8 mouse cellular contexts compared by ENCODE assay signal in genomic region chr4:135205711-135206600, GRCm38 (mm10).
A peak's percentile ranks its signal among the peaks of the same experiment; 100 is the strongest.
DNase-seq lines count a peak whose midpoint lies in the region; ATAC-seq and TF ChIP-seq lines count a peak whose summit lies in the region.

No protein-coding gene starts in this region.

- H3K27me3 ChIP-seq in forebrain, postnatal 0 days (ENCODE audit: insufficient read depth, low read length): peaks cover 17% of the 10 kb centered on the region
- peaks cover 33% of the 10 kb centered on the region for H3K27me3 ChIP-seq in lung, embryonic 15.5 days

- 4% methylated on average over 47 of the region's 47 CpGs for whole genome bisulfite sequencing in forebrain, postnatal 0 days
- WGBS in lung, embryonic 15.5 days: 2% methylated on average over 40 of the region's 47 CpGs

- H3K36me3 ChIP-seq in ES-E14 (ENCODE audit: control insufficient read depth, insufficient read depth, low read length, poor library complexity, severe bottlenecking): no peaks in the 10 kb centered on the region
- H3K36me3 ChIP-seq in forebrain, postnatal 0 days (ENCODE audit: insufficient read depth): no peaks in the 10 kb centered on the region
- no peaks in the 10 kb centered on the region for H3K36me3 ChIP-seq in lung, embryonic 15.5 days

- no peak overlapping the region for H3K27ac ChIP-seq in ES-E14 (ENCODE audit: insufficient read depth, low read depth, low read length, poor library complexity, severe bottlenecking)
- no peak overlapping the region for H3K27ac ChIP-seq in forebrain, postnatal 0 days (ENCODE audit: low read depth, low read length)
- H3K27ac ChIP-seq in lung, embryonic 15.5 days: no peak overlapping the region

- H3K4me1 ChIP-seq in ES-E14 (ENCODE audit: control insufficient read depth in 2 of 2, insufficient read depth in 2 of 2, low read length in 2 of 2, poor library complexity in 1 of 2): peaks cover 0 to 6% of the 10 kb centered on the region in 2 experiments; a peak in 2 of 4 replicates
- H3K4me1 ChIP-seq in forebrain, postnatal 0 days (ENCODE audit: insufficient read depth): no peaks in the 10 kb centered on the region
- H3K4me1 ChIP-seq in lung, embryonic 15.5 days: peaks cover 22% of the 10 kb centered on the region

- in situ Hi-C loops in ES-E14 (cut with MboI; ENCODE audit: low sequenced_read_pairs in 2 of 2, unreplicated experiment in 2 of 2): loop anchor here in 1 of 2 experiments (5.0 kb wide), 1 partner anchor 264 kb away; no protein-coding TSS in a partner anchor

- ATAC-seq in forebrain, postnatal 0 days: peak; percentile 76
- peak; percentile 89 to 90 for ATAC-seq in hematopoietic stem cell, adult 5-6 weeks (replicated peaks in 1 of 2; ENCODE audit: insufficient read depth in 1 of 2, low FRiP score in 2 of 2, low TSS enrichment in 1 of 2, low read depth in 1 of 2, poor library complexity in 2 of 2, severe bottlenecking in 2 of 2)
- ATAC-seq in lung, embryonic 15.5 days (ENCODE audit: borderline replicate concordance, extremely low read depth, low FRiP score, low TSS enrichment): peak; percentile 46

- DNase-seq in ES-E14 (ENCODE audit: low read depth, low spot score): peak; percentile 71
- peak; percentile 61 to 74 for DNase-seq in cerebellum, adult 18-20 months
- peak; percentile 86 for DNase-seq in forebrain, postnatal 0 days
- peak; percentile 35 to 70 for DNase-seq in layer of hippocampus, adult 8-10 months (ENCODE audit: low spot score in 2 of 2)
- peak; percentile 40 for DNase-seq in ovary, adult 18-20 months (ENCODE audit: low spot score)
- peak; percentile 95 for DNase-seq in thymus, postnatal 0 days (ENCODE audit: low spot score)

- peak overlapping the region; percentile 38 to 68 for H3K4me3 ChIP-seq in ES-E14 (ENCODE audit: insufficient read depth in 1 of 2, low read depth in 1 of 2, low read length in 2 of 2, poor library complexity in 1 of 2, severe bottlenecking in 1 of 2)
- H3K4me3 ChIP-seq in forebrain, postnatal 0 days (ENCODE audit: low read depth, low read length): peak overlapping the region; percentile 36
- peak overlapping the region; percentile 38 for H3K4me3 ChIP-seq in lung, embryonic 15.5 days

- peak; percentile 93 for TF ChIP-seq CTCF in forebrain, postnatal 0 days (IDR thresholded peaks at IDR 0.05; ENCODE audit: low read depth)

- no peaks in the 10 kb centered on the region for H3K9me3 ChIP-seq in ES-E14 (ENCODE audit: control insufficient read depth, insufficient read depth, low read depth, low read length)
- no peaks in the 10 kb centered on the region for H3K9me3 ChIP-seq in forebrain, postnatal 0 days (ENCODE audit: low read length)
- no peaks in the 10 kb centered on the region for H3K9me3 ChIP-seq in lung, embryonic 15.5 days

- peak overlapping the region; percentile 45; the same call in 1 of the 2 replicates for H3K9ac ChIP-seq in ES-E14 (ENCODE audit: insufficient read depth, low read depth, low read length, poor library complexity, severe bottlenecking)
- no peak overlapping the region for H3K9ac ChIP-seq in forebrain, postnatal 0 days
- peak overlapping the region; percentile 37; the same call in 1 of the 2 replicates for H3K9ac ChIP-seq in lung, embryonic 15.5 days

- H3K4me2 ChIP-seq in forebrain, postnatal 0 days (ENCODE audit: low read depth): peak overlapping the region; percentile 70
- H3K4me2 ChIP-seq in lung, embryonic 15.5 days: peak overlapping the region; percentile 89

TF ChIP-seq in ES-E14, 5 proteins besides CTCF, POLR2A, EP300 and RAD21:
- TF ChIP-seq ZNF384 (IDR thresholded peaks at IDR 0.05; ENCODE audit: low read depth, low read length) (no peak), ZC3H11A (IDR thresholded peaks at IDR 0.05; ENCODE audit: borderline replicate concordance, low read depth, low read length) (peak; percentile 71; the same call in 1 of the 2 replicates)

Comparison
In these comparisons a context has a peak if more than half of its experiments do, and no peak if none do; other contexts are left out.
1. DNase-seq: peak in every context shown above with its lines; median percentile 95 in thymus, postnatal 0 days; 86 in forebrain, postnatal 0 days; 71 in ES-E14; 68 in cerebellum, adult 18-20 months; 52 in layer of hippocampus, adult 8-10 months; 40 in ovary, adult 18-20 months.